Mouse (Mus musculus): ENCODE measurements around the gene Ctsh.

DNA sequence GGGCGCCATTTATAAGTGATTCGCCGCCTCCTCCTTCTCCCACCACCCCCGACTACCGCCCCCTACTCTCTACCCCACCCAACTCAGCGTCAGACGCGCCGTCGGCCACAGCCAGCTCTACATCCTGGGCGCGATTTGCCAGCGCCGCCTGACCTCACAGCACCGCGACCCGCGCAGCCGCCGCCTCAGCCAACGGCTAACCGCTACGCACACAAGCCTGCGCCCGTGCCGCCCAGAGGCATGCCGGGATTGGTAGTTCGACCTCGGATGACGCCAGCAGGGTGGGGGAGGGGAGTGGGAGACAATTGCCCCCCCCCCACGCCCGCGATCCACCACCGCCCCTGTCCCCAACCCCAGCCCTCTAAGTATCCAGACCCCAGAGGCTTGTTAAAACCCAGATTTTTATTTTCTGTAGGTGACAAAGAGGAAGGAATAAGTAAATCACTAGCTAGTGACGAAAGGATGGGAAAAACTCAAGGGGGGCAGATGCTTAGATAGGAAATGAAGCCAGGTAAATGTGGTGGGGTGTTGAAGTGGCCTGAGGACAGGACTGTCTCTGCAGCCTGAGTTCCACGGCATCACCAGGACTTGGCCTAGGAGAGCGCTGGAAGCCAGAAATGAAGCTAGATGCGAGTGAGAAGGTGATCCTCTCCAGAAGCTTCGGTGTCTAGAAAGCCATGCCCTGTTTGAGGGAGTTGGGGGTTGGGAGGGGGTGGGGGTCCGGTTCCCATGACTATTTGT lies 60.8 kb downstream of the Ctsh start, which contains the start of gene Morf4l1:
- peak; percentile 75; the same call in 1 of the 2 replicates for TF ChIP-seq POLR2A (IDR thresholded peaks at IDR 0.05; ENCODE audit: borderline replicate concordance, extremely low read depth, low read depth, low read length)
- no peak for TF ChIP-seq CTCF (IDR thresholded peaks at IDR 0.05; ENCODE audit: insufficient read depth, low read length)

Data from lung, adult 2 months (tissue).